Mouse (Mus musculus): ENCODE results near the gene Rab3d.

The Rab3d gene

GRCm38 (mm10) chr9:21918035-21918592 is at the start of gene Rab3d:
TSS of gene Rab3d (minus strand) at chr9:21918192.
- peak; percentile 83 for DNase-seq (ENCODE audit: low spot score)

GRCm38 (mm10) chr9:21963417-21963816 is 45.4 kb upstream of the Rab3d start, which contains the start of gene Epor:
TSS of gene Epor (minus strand) at chr9:21963506.
- DNase-seq (ENCODE audit: low spot score) = no peak

- DNase-seq (ENCODE audit: low spot score) = peak; percentile 70
These were observed 44.5 kb upstream of the Rab3d start for GRCm38 (mm10) chr9:21962416-21963059.

GRCm38 (mm10) chr9:21962010-21962409 is 44.0 kb upstream of the Rab3d start:
- DNase-seq (ENCODE audit: low spot score) = no peak

- DNase-seq (ENCODE audit: low spot score) = no peak
These were observed 43.5 kb upstream of the Rab3d start for GRCm38 (mm10) chr9:21961366-21961980.

GRCm38 (mm10) chr9:21960558-21961208 is 42.7 kb upstream of the Rab3d start:
- no peak for DNase-seq (ENCODE audit: low spot score)

- DNase-seq (ENCODE audit: low spot score) = no peak
These were observed 42.1 kb upstream of the Rab3d start for GRCm38 (mm10) chr9:21960135-21960534.

- no peak for DNase-seq (ENCODE audit: low spot score)
These were observed 41.3 kb upstream of the Rab3d start for GRCm38 (mm10) chr9:21959244-21959643.

- no peak for DNase-seq (ENCODE audit: low spot score)
These were observed 40.4 kb upstream of the Rab3d start for GRCm38 (mm10) chr9:21958372-21958771.

- DNase-seq (ENCODE audit: low spot score) = peak; percentile 99
These were observed 37.7 kb upstream of the Rab3d start, which contains the start of gene Swsap1 for GRCm38 (mm10) chr9:21955570-21956281. TSS of gene Swsap1 (plus strand) at chr9:21955755.

GRCm38 (mm10) chr9:21955225-21955569 is 37.2 kb upstream of the Rab3d start:
- no peak for DNase-seq (ENCODE audit: low spot score)

- no peak for DNase-seq (ENCODE audit: low spot score)
These were observed 36.6 kb upstream of the Rab3d start for GRCm38 (mm10) chr9:21954635-21955034.

GRCm38 (mm10) chr9:21953600-21953999 is 35.6 kb upstream of the Rab3d start:
- DNase-seq (ENCODE audit: low spot score) = peak; percentile 72

GRCm38 (mm10) chr9:21951977-21952376 is 34.0 kb upstream of the Rab3d start:
- DNase-seq (ENCODE audit: low spot score) = no peak

GRCm38 (mm10) chr9:21950322-21950721 is 32.3 kb upstream of the Rab3d start:
- no peak for DNase-seq (ENCODE audit: low spot score)

- DNase-seq (ENCODE audit: low spot score) = no peak
These were observed 30.8 kb upstream of the Rab3d start for GRCm38 (mm10) chr9:21948790-21949189.

- DNase-seq (ENCODE audit: low spot score) = no peak
These were observed 30.2 kb upstream of the Rab3d start for GRCm38 (mm10) chr9:21948146-21948545.

GRCm38 (mm10) chr9:21947540-21948130 is 29.6 kb upstream of the Rab3d start:
- DNase-seq (ENCODE audit: low spot score) = no peak

GRCm38 (mm10) chr9:21944267-21944666 is 26.3 kb upstream of the Rab3d start:
- DNase-seq (ENCODE audit: low spot score) = no peak

- DNase-seq (ENCODE audit: low spot score) = no peak
These were observed 25.6 kb upstream of the Rab3d start for GRCm38 (mm10) chr9:21943638-21944037.

GRCm38 (mm10) chr9:21943046-21943445 is 25.1 kb upstream of the Rab3d start:
- DNase-seq (ENCODE audit: low spot score) = no peak

All from left cerebral cortex, adult 11 months (tissue).